Mouse (Mus musculus): ENCODE data around the gene Pibf1. TPM values are rescaled to one million over a fixed set of nuclear protein-coding genes. Genes with fewer than 3 reads are reported as not detected.

Gene Pibf1
- 19.6 and 22.2 TPM in 2 replicates for polyA plus RNA-seq (2015; fragmentation: Nextera tagmentation; extraction: Ambion mirVana)

- no peaks in the 10 kb centered on the region for H3K9me3 ChIP-seq
- H3K36me3 ChIP-seq: peaks cover 33% of the 10 kb centered on the region
- H3K4me1 ChIP-seq: peaks cover 19% of the 10 kb centered on the region
- peak; percentile 100 for ATAC-seq (replicated peaks)
- peak within 1 kb of the TSS; percentile 92 for H3K9ac ChIP-seq (replicated peaks)
- WGBS: under 1% methylated on average over 73 of the region's 73 CpGs
- no peaks in the 10 kb centered on the region for H3K27me3 ChIP-seq
- peak within 1 kb of the TSS; percentile 88 for H3K27ac ChIP-seq (replicated peaks)
- H3K4me3 ChIP-seq: peak within 1 kb of the TSS; percentile 99
- peak within 1 kb of the TSS; percentile 69 for H3K4me2 ChIP-seq (replicated peaks)
Measured at GRCm38 (mm10) chr14:99099267-99099966, at the start of gene Pibf1, which contains the start of gene Dis3. Pibf1 (plus strand) TSS chr14:99099424. Dis3 (minus strand) TSS chr14:99099770.

GRCm38 (mm10) chr14:99058959-99059586, 40.2 kb upstream of the Pibf1 start:
- H3K9me3 ChIP-seq: no peaks in the 10 kb centered on the region
- 0 out of 2 replicates have a peak, but pooled peaks cover 5% of the 10 kb centered on the region for H3K36me3 ChIP-seq
- H3K4me3 ChIP-seq: no peak overlapping the region
- H3K9ac ChIP-seq (replicated peaks): no peak overlapping the region
- 84% methylated on average over 7 of the region's 7 CpGs for WGBS
- no peaks in the 10 kb centered on the region for H3K4me1 ChIP-seq
- H3K27ac ChIP-seq (replicated peaks): no peak overlapping the region
- no peak overlapping the region for H3K4me2 ChIP-seq (replicated peaks)
- ATAC-seq (replicated peaks): peak; percentile 48
- no peaks in the 10 kb centered on the region for H3K27me3 ChIP-seq

- no peaks in the 10 kb centered on the region for H3K9me3 ChIP-seq
- 0 out of 2 replicates have a peak overlapping the region, but pooled peaks have one; percentile 40 for H3K27ac ChIP-seq (replicated peaks)
- 0 out of 2 replicates have a peak, but pooled peaks cover 5% of the 10 kb centered on the region for H3K36me3 ChIP-seq
- peak overlapping the region; percentile 20 for H3K4me3 ChIP-seq
- 80% methylated on average over 12 of the region's 12 CpGs for WGBS
- peak overlapping the region; percentile 35 for H3K4me2 ChIP-seq (replicated peaks)
- peak; percentile 72; the same call in 1 of the 2 replicates for ATAC-seq (replicated peaks)
- no peaks in the 10 kb centered on the region for H3K27me3 ChIP-seq
- 0 out of 2 replicates have a peak overlapping the region, but pooled peaks have one; percentile 28 for H3K9ac ChIP-seq (replicated peaks)
- no peaks in the 10 kb centered on the region for H3K4me1 ChIP-seq
Measured at GRCm38 (mm10) chr14:99060616-99061015, 38.6 kb upstream of the Pibf1 start.

- H3K36me3 ChIP-seq: 0 out of 2 replicates have a peak, but pooled peaks cover 5% of the 10 kb centered on the region
- no peak overlapping the region for H3K27ac ChIP-seq (replicated peaks)
- no peaks in the 10 kb centered on the region for H3K27me3 ChIP-seq
- no peak overlapping the region for H3K4me3 ChIP-seq
- H3K9me3 ChIP-seq: no peaks in the 10 kb centered on the region
- H3K4me1 ChIP-seq: no peaks in the 10 kb centered on the region
- no peak overlapping the region for H3K9ac ChIP-seq (replicated peaks)
- 93% methylated on average over 2 of the region's 2 CpGs for WGBS
- no peak overlapping the region for H3K4me2 ChIP-seq (replicated peaks)
- ATAC-seq (replicated peaks): no peak
Measured at GRCm38 (mm10) chr14:99063091-99063490, 36.1 kb upstream of the Pibf1 start.

GRCm38 (mm10) chr14:99071146-99071545, 28.1 kb upstream of the Pibf1 start:
- H3K4me3 ChIP-seq: no peak overlapping the region
- no peaks in the 10 kb centered on the region for H3K9me3 ChIP-seq
- no peaks in the 10 kb centered on the region for H3K27me3 ChIP-seq
- 91% methylated on average over 4 of the region's 4 CpGs for WGBS
- H3K4me2 ChIP-seq (replicated peaks): no peak overlapping the region
- H3K36me3 ChIP-seq: peaks cover 17% of the 10 kb centered on the region
- H3K4me1 ChIP-seq: no peaks in the 10 kb centered on the region
- no peak for ATAC-seq (replicated peaks)
- no peak overlapping the region for H3K27ac ChIP-seq (replicated peaks)
- H3K9ac ChIP-seq (replicated peaks): no peak overlapping the region

GRCm38 (mm10) chr14:99088947-99089346, 10.3 kb upstream of the Pibf1 start:
- 93% methylated on average over 7 of the region's 7 CpGs for WGBS
- H3K9me3 ChIP-seq: no peaks in the 10 kb centered on the region
- no peak overlapping the region for H3K9ac ChIP-seq (replicated peaks)
- H3K4me3 ChIP-seq: no peak overlapping the region
- H3K27ac ChIP-seq (replicated peaks): no peak overlapping the region
- ATAC-seq (replicated peaks): no peak
- no peak overlapping the region for H3K4me2 ChIP-seq (replicated peaks)
- no peaks in the 10 kb centered on the region for H3K27me3 ChIP-seq
- H3K36me3 ChIP-seq: peaks cover 73% of the 10 kb centered on the region
- no peaks in the 10 kb centered on the region for H3K4me1 ChIP-seq

- Histone ChIP-seq H3K4me3 (peak overlapping the region; percentile 99), H3K36me3 (peaks cover 34% of the 10 kb centered on the region), H3K4me2 (replicated peaks) (peak overlapping the region; percentile 58), H3K4me1 (peaks cover 19% of the 10 kb centered on the region), H3K27ac (replicated peaks) (peak overlapping the region; percentile 51), H3K9me3 (no peaks in the 10 kb centered on the region), H3K9ac (replicated peaks) (peak overlapping the region; percentile 70), H3K27me3 (no peaks in the 10 kb centered on the region)
- peak; percentile 1; the same call in 1 of the 2 replicates for ATAC-seq (replicated peaks)
- 8% methylated on average over 20 of the region's 20 CpGs for WGBS
Measured at GRCm38 (mm10) chr14:99099967-99100587, 853 bp downstream of the Pibf1 start.

GRCm38 (mm10) chr14:99103050-99103449, 3.8 kb downstream of the Pibf1 start:
- H3K27ac ChIP-seq (replicated peaks): no peak overlapping the region
- peaks cover 19% of the 10 kb centered on the region for H3K4me1 ChIP-seq
- peaks cover 32% of the 10 kb centered on the region for H3K36me3 ChIP-seq
- no peak for ATAC-seq (replicated peaks)
- H3K9ac ChIP-seq (replicated peaks): no peak overlapping the region
- H3K4me2 ChIP-seq (replicated peaks): no peak overlapping the region
- H3K4me3 ChIP-seq: no peak overlapping the region
- no peaks in the 10 kb centered on the region for H3K9me3 ChIP-seq
- H3K27me3 ChIP-seq: no peaks in the 10 kb centered on the region
- WGBS: 94% methylated on average over 4 of the region's 4 CpGs

- Histone ChIP-seq H3K9me3 (no peaks in the 10 kb centered on the region), H3K4me2 (replicated peaks) (no peak overlapping the region), H3K4me1 (peaks cover 11% of the 10 kb centered on the region), H3K27ac (replicated peaks) (no peak overlapping the region), H3K4me3 (no peak overlapping the region), H3K27me3 (no peaks in the 10 kb centered on the region), H3K36me3 (peaks cover 45% of the 10 kb centered on the region), H3K9ac (replicated peaks) (no peak overlapping the region)
- no peak for ATAC-seq (replicated peaks)
- WGBS: 92% methylated on average over 6 of the region's 6 CpGs
Measured at GRCm38 (mm10) chr14:99104542-99105123, 5.4 kb downstream of the Pibf1 start.

GRCm38 (mm10) chr14:99106671-99107070, 7.4 kb downstream of the Pibf1 start:
- no peaks in the 10 kb centered on the region for H3K27me3 ChIP-seq
- no peaks in the 10 kb centered on the region for H3K9me3 ChIP-seq
- H3K36me3 ChIP-seq: peaks cover 61% of the 10 kb centered on the region
- ATAC-seq (replicated peaks): no peak
- 90% methylated on average over 2 of the region's 2 CpGs for WGBS
- H3K4me1 ChIP-seq: no peaks in the 10 kb centered on the region
- no peak overlapping the region for H3K27ac ChIP-seq (replicated peaks)
- no peak overlapping the region for H3K4me2 ChIP-seq (replicated peaks)
- H3K9ac ChIP-seq (replicated peaks): no peak overlapping the region
- H3K4me3 ChIP-seq: no peak overlapping the region

GRCm38 (mm10) chr14:99107631-99108187, 8.5 kb downstream of the Pibf1 start:
- Histone ChIP-seq H3K27ac (replicated peaks) (no peak overlapping the region), H3K9me3 (no peaks in the 10 kb centered on the region), H3K36me3 (peaks cover 70% of the 10 kb centered on the region), H3K9ac (replicated peaks) (no peak overlapping the region), H3K27me3 (no peaks in the 10 kb centered on the region), H3K4me3 (no peak overlapping the region), H3K4me2 (replicated peaks) (no peak overlapping the region), H3K4me1 (no peaks in the 10 kb centered on the region)
- no peak for ATAC-seq (replicated peaks)
- 94% methylated on average over 2 of the region's 2 CpGs for WGBS

Data from forebrain, embryonic 15.5 days (tissue).